Mouse (Mus musculus): Measurements from ENCODE around the gene Prpf3.

GRCm38 (mm10) chr3:95839250-95839649 lies 16.4 kb downstream of the Prpf3 start:
- TF ChIP-seq JUND (IDR thresholded peaks at IDR 0.05; ENCODE audit: low read depth, low read length) (no peak), POLR2A (IDR thresholded peaks at IDR 0.05; ENCODE audit: control insufficient read depth in 1 of 2, insufficient read depth in 1 of 2, low read depth in 1 of 2, low read length in 2 of 2, poor library complexity in 1 of 2) (no peak), CTCF (IDR thresholded peaks at IDR 0.05 in 2 of 3, conservative IDR thresholded peaks at IDR 0.05 in 1 of 3; ENCODE audit: control insufficient read depth in 1 of 3, insufficient read depth in 1 of 3, low read depth in 2 of 3, low read length in 3 of 3, poor library complexity in 1 of 3, severe bottlenecking in 1 of 3) (no peak), SMC3 (IDR thresholded peaks at IDR 0.05; ENCODE audit: low read depth, low read length) (no peak)
